Mouse (Mus musculus) spleen, adult 2 months (tissue): Measurements from ENCODE around the gene Unk.
"Not testable (repeated sequence)": the region's sequence is repeated elsewhere in the genome, so short reads cannot be mapped to it uniquely, and the experiment has no call there.

Experiments used
- CTCF ChIP-seq: fragments of 200-500 bp; IDR thresholded peaks from 2 replicates; pipeline ENCODE4 v1.5.1; 2011; ENCODE audit warnings: mild to moderate bottlenecking, inconsistent platforms; ENCODE audit not compliant: insufficient read depth, insufficient read length, insufficient replicate concordance; ENCODE audit errors: extremely low read depth
- POLR2A ChIP-seq: fragments of 200-500 bp; IDR thresholded peaks from 2 replicates; pipeline ENCODE4 v1.6.1; 2011; ENCODE audit warnings: low read depth, low read length, inconsistent platforms

DNA sequence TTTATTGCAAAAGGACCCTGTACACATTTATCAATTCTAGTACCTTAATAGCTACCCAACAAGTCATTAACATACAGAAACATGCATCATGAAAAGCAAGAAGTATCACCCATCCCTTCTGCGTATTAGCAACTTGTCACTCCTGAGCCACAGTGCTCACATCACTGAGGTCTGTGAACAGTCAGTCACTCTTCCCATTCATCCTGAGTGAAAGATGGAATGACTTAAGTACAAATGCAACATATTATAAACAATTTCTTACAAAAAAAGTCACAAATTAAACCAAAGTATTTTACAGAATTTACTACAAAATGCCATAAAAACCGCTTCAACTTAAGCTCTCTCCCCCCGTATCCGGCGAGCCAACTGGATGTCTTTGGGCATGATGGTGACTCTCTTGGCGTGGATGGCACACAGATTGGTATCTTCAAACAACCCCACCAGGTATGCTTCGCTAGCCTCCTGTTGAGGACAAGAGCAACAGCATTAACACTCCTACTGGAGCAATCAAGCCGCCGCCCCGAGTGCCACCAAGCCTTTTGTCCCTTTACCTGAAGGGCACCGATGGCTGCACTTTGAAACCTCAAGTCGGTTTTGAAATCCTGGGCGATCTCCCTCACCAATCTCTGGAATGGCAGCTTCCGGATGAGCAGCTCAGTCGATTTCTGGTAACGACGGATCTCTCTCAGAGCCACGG lies 6.9 kb upstream of the Unk start:
- not testable (repeated sequence) for TF ChIP-seq POLR2A, CTCF
